Mouse (Mus musculus): ENCODE measurements at regions not wholly inside any gene's neighbourhood (a gene's known extent, or its start where the extent isn't known, plus 50 kb on each side); places are given as distances from the start of the nearest gene placed in this dataset.

DNA sequence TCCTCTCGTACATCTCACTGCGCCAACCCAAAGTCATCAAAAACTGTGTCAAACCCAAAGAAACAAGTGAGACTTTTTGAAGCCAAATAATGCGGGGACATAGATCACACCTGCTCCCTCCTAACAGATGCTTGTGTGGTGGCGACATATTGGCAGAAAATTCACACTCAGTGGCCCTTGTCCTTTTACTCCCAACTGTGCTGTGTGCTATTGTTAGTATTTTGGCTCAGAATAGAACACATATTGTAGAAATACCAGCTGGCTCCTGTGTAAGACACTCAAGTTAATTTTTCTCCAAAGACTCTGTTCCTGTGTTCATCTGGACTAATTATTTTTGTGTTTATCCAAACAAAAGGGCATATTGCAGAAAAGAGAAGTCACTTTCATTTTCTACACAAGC, 487.2 kb downstream of the Epha4 start:
- no peaks in the 10 kb centered on the region for H3K9me3 ChIP-seq
- 0 out of 2 replicates have a peak, but pooled peaks cover 4% of the 10 kb centered on the region for H3K4me1 ChIP-seq
- no peak overlapping the region for H3K4me3 ChIP-seq
- no peak for DNase-seq (ENCODE audit: extremely low spot score, low spot score)
- H3K27me3 ChIP-seq (ENCODE audit: poor library complexity, severe bottlenecking): no peaks in the 10 kb centered on the region
- no peaks in the 10 kb centered on the region for H3K36me3 ChIP-seq (replicated peaks)
- no peak overlapping the region for H3K27ac ChIP-seq
- WGBS: 95% methylated on average over 4 of the region's 4 CpGs

DNA sequence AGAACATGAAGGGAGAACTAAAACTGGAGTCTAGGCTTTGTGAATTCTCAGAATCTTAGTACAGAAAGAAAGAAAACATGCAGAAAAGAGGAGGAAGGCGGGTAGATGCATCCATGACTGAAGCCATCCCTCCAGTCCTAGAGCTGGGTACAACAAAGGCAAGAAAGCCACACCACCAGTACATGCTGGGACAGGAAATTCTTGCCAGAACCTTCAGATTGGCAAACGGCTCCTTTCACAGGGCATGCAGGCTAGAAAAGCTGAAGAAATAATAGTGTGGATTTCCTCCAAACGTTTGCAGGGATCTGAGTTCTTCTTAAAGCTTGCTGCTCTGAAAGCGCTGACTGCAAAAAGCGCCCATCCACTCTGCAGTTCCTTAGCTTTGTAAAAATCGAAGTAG, 486.7 kb downstream of the Epha4 start:
- Histone ChIP-seq H3K27me3 (ENCODE audit: poor library complexity, severe bottlenecking) (no peaks in the 10 kb centered on the region), H3K4me1 (0 out of 2 replicates have a peak, but pooled peaks cover 4% of the 10 kb centered on the region), H3K36me3 (replicated peaks) (no peaks in the 10 kb centered on the region), H3K4me3 (no peak overlapping the region), H3K27ac (no peak overlapping the region), H3K9me3 (no peaks in the 10 kb centered on the region)
- DNase-seq (ENCODE audit: extremely low spot score, low spot score): no peak
- 87% methylated on average over 6 of the region's 6 CpGs for WGBS

DNA sequence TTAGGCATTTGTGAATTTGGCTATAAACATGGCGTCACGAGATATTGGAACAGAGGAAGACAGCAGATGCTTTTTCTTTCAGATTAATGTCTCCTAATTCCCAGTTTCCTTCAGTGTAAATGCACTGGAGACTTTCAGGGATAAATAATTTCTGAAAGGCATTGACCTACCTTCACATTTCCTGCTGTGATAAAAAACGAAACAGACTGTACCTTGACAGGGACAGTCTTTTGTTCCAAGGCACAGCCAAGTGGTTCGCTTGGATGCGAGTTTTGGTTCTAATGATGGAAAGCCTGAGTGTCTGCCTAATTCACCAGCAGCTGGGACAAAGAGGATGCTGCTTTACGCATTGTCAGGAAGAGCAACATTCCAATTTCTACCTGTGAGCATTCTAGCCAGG, 485.8 kb downstream of the Epha4 start:
- no peaks in the 10 kb centered on the region for H3K36me3 ChIP-seq (replicated peaks)
- no peaks in the 10 kb centered on the region for H3K9me3 ChIP-seq
- 90% methylated on average over 6 of the region's 6 CpGs for WGBS
- 0 out of 2 replicates have a peak, but pooled peaks cover 4% of the 10 kb centered on the region for H3K4me1 ChIP-seq
- H3K27ac ChIP-seq: no peak overlapping the region
- H3K27me3 ChIP-seq (ENCODE audit: poor library complexity, severe bottlenecking): no peaks in the 10 kb centered on the region
- no peak for DNase-seq (ENCODE audit: extremely low spot score, low spot score)
- no peak overlapping the region for H3K4me3 ChIP-seq

DNA sequence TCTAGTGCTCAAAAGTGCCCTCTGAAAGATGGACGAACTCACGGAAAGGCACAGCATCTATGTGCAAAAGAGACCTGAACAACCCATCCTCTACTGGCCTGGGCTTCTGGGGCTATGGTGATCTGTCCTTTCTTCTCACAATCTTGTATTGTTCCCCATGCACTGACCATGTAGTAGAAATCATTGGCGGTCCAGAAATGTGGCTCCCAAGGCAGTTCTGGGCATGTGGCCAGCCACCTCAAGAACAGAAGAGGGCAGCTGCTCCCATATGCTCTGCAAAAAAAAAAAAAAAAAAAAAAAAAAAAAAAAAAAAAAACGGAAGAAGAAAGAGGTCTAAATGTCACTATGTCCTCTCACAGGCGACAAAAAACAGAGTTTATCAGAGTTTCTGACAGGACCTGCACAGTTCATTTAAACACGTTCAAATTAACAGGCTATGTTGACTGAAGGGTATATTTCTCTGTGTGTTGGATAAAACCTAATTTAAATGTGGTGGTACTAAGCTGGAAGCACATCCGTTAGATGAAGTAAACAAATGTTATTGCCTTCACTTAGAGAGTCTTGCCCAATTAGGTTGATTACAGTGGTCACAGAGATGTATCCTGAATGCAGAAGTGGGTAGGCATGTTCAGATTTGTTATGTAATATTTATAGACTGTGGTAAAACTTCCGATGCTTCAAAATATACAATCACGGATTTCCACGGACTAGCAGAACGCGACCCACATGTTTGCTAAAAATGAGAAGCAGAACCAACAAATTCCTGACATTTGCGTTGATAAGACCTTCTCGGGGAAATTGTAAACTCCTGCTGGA, 470.9 kb downstream of the Epha4 start:
- Histone ChIP-seq H3K27ac (no peak overlapping the region), H3K36me3 (replicated peaks) (no peaks in the 10 kb centered on the region), H3K4me1 (no peaks in the 10 kb centered on the region), H3K4me3 (no peak overlapping the region), H3K9me3 (no peaks in the 10 kb centered on the region), H3K27me3 (ENCODE audit: poor library complexity, severe bottlenecking) (no peaks in the 10 kb centered on the region)
- WGBS: 89% methylated on average over 14 of the region's 14 CpGs
- DNase-seq (ENCODE audit: extremely low spot score, low spot score): no peak

DNA sequence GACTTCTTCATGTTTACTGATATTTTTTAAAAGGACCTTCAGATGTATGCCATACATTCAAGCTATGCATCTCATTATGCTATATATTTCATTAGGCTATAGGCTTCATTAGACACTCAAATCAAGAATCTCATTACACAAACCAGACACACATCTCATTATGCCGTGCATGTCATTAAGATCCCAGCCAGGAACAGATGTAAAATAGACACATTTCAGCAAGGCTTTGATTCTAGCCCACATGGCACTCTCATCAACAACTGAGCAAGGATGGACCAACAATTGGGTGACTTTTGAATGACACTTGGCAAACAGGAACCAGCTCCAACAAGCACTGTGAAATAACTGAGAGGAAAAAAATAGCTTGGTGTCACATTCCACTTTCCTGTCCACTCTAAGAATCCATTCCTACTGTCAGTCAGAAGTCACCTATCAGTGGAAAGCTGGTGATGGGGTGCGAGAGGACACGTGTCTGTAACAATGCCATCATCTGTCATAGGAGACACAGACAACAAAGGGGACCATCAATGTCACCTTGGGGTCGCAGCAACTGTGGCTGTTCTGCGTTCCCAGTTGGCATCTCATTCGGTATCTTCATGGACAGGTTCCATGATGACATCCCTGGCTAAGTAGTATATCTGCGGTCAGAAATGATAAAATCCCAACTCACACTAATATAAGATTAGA, 466.0 kb downstream of the Epha4 start:
- Histone ChIP-seq H3K27ac (no peak overlapping the region), H3K36me3 (replicated peaks) (no peaks in the 10 kb centered on the region), H3K27me3 (ENCODE audit: poor library complexity, severe bottlenecking) (no peaks in the 10 kb centered on the region), H3K9me3 (no peaks in the 10 kb centered on the region), H3K4me1 (no peaks in the 10 kb centered on the region), H3K4me3 (no peak overlapping the region)
- no peak for DNase-seq (ENCODE audit: extremely low spot score, low spot score)
- WGBS: 88% methylated on average over 7 of the region's 7 CpGs

DNA sequence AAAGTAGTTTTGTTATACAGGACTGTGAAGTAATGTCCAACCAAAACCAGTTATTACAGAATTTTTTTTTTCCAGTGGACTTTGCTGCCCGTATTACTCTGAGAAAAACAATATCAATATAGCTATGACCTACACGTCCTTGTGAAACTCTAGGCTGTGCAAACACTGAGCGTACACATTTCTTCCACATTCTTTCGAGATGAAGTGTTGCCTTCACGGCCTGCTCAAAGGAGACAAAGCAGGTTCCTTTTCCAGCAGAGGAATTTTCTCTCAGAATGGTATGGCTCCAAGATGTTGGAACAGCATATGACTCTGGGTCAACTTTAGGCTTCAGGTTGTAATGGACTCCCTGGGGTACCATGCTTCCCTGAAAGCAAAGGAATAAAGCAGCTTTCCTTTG, 463.6 kb downstream of the Epha4 start:
- no peak for DNase-seq (ENCODE audit: extremely low spot score, low spot score)
- Histone ChIP-seq H3K4me1 (no peaks in the 10 kb centered on the region), H3K4me3 (no peak overlapping the region), H3K36me3 (replicated peaks) (no peaks in the 10 kb centered on the region), H3K9me3 (no peaks in the 10 kb centered on the region), H3K27me3 (ENCODE audit: poor library complexity, severe bottlenecking) (no peaks in the 10 kb centered on the region), H3K27ac (no peak overlapping the region)
- WGBS: 78% methylated on average over 5 of the region's 5 CpGs

DNA sequence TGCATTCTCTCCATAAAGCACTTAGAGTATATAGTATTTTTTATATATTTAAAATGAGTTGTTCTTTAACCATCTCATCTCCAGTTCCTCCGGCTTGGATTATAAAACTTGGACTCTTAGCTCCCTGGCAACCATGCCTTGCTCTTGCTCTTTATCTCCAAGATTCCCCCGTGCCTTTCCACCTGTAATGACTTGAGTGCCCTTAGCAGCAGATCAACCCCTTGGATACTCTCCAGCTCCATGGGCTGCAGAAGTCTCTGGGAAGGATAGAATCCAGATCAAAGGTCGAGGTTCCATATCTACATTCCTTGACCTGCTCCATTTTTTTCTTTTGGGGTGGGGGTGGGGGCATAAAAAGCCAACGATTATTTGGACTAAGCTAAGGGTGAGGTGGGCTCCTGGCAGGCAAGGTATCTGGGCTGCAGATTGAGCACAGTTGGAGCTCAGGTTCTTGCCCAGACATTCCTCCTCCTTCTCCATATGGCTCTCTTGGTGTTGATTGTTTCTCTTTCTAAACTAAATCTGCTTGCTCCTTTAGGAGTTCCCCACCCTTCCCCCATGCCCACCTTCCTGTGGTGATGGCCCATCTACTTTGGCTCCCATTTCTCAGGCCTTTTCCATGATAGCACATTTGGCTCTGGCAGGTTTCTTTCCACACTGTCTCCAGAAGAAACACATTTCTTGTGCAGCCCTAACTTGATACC, 460.9 kb downstream of the Epha4 start:
- Histone ChIP-seq H3K4me3 (no peak overlapping the region), H3K27me3 (ENCODE audit: poor library complexity, severe bottlenecking) (no peaks in the 10 kb centered on the region), H3K4me1 (no peaks in the 10 kb centered on the region), H3K9me3 (no peaks in the 10 kb centered on the region), H3K27ac (no peak overlapping the region), H3K36me3 (replicated peaks) (no peaks in the 10 kb centered on the region)
- no peak for DNase-seq (ENCODE audit: extremely low spot score, low spot score)
- WGBS: 84% methylated on average over 4 of the region's 4 CpGs

DNA sequence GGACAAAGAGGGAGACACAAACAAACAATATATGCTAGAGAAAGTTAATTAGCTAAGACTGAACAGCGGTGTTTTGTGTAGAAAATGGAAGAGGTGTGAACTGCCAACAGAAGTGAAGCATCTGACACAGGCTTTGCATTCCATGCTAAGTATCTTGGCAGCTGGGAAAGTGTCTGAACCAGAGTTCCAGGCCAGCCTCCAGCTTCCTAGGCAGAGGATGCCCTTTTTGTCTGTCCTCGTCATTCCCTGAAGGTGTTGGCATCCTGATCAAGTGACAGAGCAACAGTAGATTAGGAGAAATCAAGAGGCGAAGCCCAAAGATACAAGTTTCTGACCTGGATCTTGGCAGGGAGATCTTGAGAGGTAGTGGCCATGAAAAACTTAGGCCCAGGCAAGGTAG, 452.4 kb downstream of the Epha4 start:
- Histone ChIP-seq H3K4me1 (no peaks in the 10 kb centered on the region), H3K9me3 (no peaks in the 10 kb centered on the region), H3K36me3 (replicated peaks) (no peaks in the 10 kb centered on the region), H3K27ac (no peak overlapping the region), H3K27me3 (ENCODE audit: poor library complexity, severe bottlenecking) (no peaks in the 10 kb centered on the region), H3K4me3 (no peak overlapping the region)
- no peak for DNase-seq (ENCODE audit: extremely low spot score, low spot score)
- WGBS: 86% methylated on average over 3 of the region's 3 CpGs

DNA sequence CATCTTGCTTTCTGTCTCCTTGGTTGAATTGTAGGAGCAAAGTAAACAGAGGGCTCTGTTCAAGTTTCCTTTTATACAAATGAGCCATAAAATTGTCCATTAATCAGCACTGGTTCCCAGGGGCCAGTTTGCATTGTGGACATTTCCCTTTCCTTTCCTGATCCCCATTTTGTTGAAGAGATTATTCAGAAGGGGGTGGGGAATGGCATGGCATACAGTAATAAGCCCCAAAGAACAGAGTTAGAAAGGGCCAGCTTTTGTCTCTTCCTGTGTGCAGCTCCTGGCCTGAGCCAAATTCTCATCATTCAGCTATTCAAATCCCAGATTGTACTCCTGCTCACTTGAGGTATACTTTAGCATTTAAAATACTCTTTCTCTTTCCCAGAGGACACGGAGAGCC, 441.8 kb downstream of the Epha4 start:
- Histone ChIP-seq H3K4me3 (no peak overlapping the region), H3K4me1 (peaks cover 10% of the 10 kb centered on the region), H3K36me3 (replicated peaks) (no peaks in the 10 kb centered on the region), H3K9me3 (no peaks in the 10 kb centered on the region), H3K27me3 (ENCODE audit: poor library complexity, severe bottlenecking) (no peaks in the 10 kb centered on the region), H3K27ac (0 out of 2 replicates have a peak overlapping the region, but pooled peaks have one; percentile 7)
- 86% methylated on average over 1 of the region's 1 CpGs for WGBS
- DNase-seq (ENCODE audit: extremely low spot score, low spot score): no peak

DNA sequence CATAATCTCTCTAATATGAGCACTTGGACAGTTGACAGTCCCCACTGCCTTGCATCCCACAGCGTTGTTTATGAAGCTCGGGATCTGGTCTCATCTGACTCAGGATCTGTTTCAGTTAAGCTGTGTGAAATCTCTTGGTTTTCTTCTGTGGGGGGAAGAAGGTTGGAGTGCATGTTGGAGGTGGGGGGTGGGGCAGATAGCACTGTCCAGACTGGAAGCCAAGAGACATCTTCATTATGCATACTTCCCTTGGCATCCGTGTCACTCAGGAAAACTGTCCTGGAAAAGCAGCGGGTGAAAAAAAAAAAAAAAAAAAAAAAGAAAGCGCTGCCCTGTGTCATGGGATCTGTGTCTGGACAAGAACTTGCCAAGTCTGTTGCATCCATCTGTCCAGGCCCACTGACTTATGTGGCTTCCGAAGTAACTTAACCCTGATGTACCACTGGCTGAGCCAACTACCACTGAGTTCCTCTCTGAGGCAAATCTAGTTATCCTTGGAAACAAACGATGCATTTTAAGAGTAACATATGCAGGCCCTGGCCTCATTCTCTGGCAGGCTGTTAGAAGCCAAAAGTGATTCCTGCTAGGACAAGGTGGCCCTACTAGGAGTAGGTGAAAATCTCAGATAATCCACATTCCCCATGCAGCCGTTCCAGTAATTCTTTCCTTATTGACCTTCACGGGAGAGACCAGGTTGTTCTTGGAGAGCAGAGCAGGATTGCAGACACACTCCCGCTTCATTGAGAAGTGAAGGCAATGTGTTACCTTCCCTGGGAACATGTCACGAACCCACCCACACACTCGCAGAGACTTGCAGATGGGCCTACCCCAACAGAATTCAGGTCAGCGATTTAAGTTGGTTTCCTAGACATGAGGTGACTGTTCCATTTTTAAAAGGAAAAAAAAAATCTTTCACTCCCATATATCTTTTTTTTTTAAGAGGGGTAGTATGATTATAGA, 439.7 kb downstream of the Epha4 start:
- Histone ChIP-seq H3K27me3 (ENCODE audit: poor library complexity, severe bottlenecking) (no peaks in the 10 kb centered on the region), H3K4me1 (peaks cover 10% of the 10 kb centered on the region), H3K4me3 (no peak overlapping the region), H3K36me3 (replicated peaks) (no peaks in the 10 kb centered on the region), H3K27ac (no peak overlapping the region), H3K9me3 (no peaks in the 10 kb centered on the region)
- 86% methylated on average over 13 of the region's 13 CpGs for WGBS
- DNase-seq (ENCODE audit: extremely low spot score, low spot score): no peak

DNA sequence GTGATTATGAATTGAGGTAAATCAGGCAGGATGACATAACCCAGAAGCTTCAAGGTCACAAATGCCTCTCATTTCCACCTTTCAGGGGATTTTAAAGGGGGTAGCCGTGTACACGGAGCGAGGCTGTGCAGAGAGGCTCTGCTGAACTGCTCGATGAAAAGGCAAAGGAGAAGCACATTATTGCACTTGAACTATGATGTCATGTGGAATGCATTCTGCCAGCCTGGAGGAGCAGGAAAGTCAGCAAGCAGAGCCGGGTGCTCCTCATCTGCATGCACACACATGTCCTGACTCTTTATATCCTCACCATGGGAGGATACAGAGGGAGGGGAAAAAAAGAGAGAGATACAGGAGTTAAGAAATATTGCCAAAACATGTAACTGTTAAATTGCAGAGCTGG, 434.1 kb downstream of the Epha4 start:
- Histone ChIP-seq H3K4me3 (no peak overlapping the region), H3K9me3 (no peaks in the 10 kb centered on the region), H3K27me3 (ENCODE audit: poor library complexity, severe bottlenecking) (peaks cover 27% of the 10 kb centered on the region), H3K27ac (peak overlapping the region; percentile 48; the same call in 1 of the 2 replicates), H3K36me3 (replicated peaks) (no peaks in the 10 kb centered on the region), H3K4me1 (peaks cover 35% of the 10 kb centered on the region)
- WGBS: 59% methylated on average over 5 of the region's 5 CpGs
- no peak for DNase-seq (ENCODE audit: extremely low spot score, low spot score)

DNA sequence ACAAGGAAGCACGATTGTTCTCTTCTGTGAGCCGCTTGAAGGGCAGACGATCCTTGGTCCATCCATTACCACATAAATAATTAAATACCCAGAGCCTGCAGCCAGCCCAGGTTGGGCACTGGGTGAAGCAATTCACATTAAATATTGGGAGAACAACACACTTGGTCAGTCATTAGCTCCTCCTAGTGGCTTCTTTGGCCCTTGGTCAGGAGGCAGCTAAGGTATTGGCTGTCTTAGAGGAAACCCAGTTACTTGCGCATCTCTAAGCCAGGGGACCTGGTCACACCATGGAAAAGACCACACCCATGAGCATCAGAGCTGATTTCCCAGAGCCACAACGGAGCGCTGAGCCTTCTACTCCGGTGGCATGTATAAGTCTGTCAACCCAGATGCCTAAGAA, 433.2 kb downstream of the Epha4 start:
- H3K9me3 ChIP-seq: no peaks in the 10 kb centered on the region
- peaks cover 35% of the 10 kb centered on the region for H3K4me1 ChIP-seq
- H3K4me3 ChIP-seq: no peak overlapping the region
- peaks cover 27% of the 10 kb centered on the region for H3K27me3 ChIP-seq (ENCODE audit: poor library complexity, severe bottlenecking)
- peak; percentile 33 for DNase-seq (ENCODE audit: extremely low spot score, low spot score)
- no peaks in the 10 kb centered on the region for H3K36me3 ChIP-seq (replicated peaks)
- 0 out of 2 replicates have a peak overlapping the region, but pooled peaks have one; percentile 1 for H3K27ac ChIP-seq
- 54% methylated on average over 7 of the region's 7 CpGs for WGBS

All from forebrain, embryonic 10.5 days (tissue).